ENCODE assay signal across 19 mouse cellular contexts in the genomic region with DNA sequence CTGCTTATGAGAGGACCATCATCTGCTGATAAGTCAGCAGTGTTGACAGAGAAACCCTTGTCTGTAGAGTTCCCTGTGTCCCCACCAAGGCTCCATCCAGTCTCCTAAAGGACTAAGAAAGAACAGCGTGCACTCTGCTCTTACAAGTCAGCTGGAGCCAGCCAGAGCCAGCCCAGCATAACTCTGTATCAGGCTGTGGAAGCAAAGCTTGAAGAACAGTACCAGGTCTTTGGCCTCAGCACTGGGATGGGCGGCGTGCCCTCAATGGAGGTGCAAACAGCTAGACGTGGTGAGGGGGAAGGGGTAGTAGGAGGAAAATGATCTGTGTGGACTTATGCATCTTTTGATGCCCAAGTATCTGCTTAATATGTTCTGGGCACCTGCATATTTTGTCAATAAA. TPM values are rescaled to one million over a fixed set of nuclear protein-coding genes. Genes with fewer than 3 reads are reported as not detected.
"Had no signal": no experiment of that assay in that cellular context is flagged by ENCODE, and none has a peak within 500 bp of the region (broad histone marks: within the 10 kb centered on the region; RNA-seq: fewer than 3 reads in every experiment).

No protein-coding gene starts in this region.

- H3K27ac ChIP-seq: midbrain, embryonic 10.5 days; neural tube, embryonic 13.5 days had no signal

- DNase-seq: lung, adult 18-20 months; lung, embryonic 14.5 days; lung, postnatal 10 days; lung, postnatal 4 days; midbrain, embryonic 14.5 days; retina, postnatal 1 day; right cerebral cortex, adult 18-20 months; right cerebral cortex, postnatal 25 days; right cerebral cortex, postnatal 4 days; spleen, adult 18-20 months; thymus, adult 18-20 months; thymus, postnatal 14 days; thymus, postnatal 36 days had no signal

- H3K4me3 ChIP-seq: midbrain, embryonic 10.5 days; myocyte; neural tube, embryonic 13.5 days; neural tube, embryonic 15.5 days had no signal

RNA-seq across cellular contexts. Expression of a gene that starts 32.8 kb away (rescaled TPM):
- total RNA-seq: megakaryocyte, adult 5-6 weeks; megakaryocyte-erythroid progenitor cell, adult 5-6 weeks had no signal
